Mouse (Mus musculus): ENCODE measurements around the gene Pelp1.

GRCm38 (mm10) chr11:70435476-70435875 is 25.6 kb upstream of the Pelp1 start:
- TF ChIP-seq CTCF (IDR thresholded peaks at IDR 0.05; ENCODE audit: low read depth) (no peak), EP300 (IDR thresholded peaks at IDR 0.05; ENCODE audit: low read depth) (no peak)

Data from liver, embryonic 14.5 days (tissue).